Mouse (Mus musculus) stomach, postnatal 0 days (tissue): ENCODE data around the gene Qrfp.

Source experiments
- CTCF ChIP-seq: IDR thresholded peaks from 2 replicates; pipeline ENCODE4 v1.5.1; 2016; ENCODE audit warnings: antibody characterized with exemption, low read depth, mild to moderate bottlenecking, moderate library complexity
- EP300 ChIP-seq: optimal IDR thresholded peaks from 2 replicates; pipeline ENCODE3; 2016; ENCODE audit warnings: antibody characterized with exemption

DNA sequence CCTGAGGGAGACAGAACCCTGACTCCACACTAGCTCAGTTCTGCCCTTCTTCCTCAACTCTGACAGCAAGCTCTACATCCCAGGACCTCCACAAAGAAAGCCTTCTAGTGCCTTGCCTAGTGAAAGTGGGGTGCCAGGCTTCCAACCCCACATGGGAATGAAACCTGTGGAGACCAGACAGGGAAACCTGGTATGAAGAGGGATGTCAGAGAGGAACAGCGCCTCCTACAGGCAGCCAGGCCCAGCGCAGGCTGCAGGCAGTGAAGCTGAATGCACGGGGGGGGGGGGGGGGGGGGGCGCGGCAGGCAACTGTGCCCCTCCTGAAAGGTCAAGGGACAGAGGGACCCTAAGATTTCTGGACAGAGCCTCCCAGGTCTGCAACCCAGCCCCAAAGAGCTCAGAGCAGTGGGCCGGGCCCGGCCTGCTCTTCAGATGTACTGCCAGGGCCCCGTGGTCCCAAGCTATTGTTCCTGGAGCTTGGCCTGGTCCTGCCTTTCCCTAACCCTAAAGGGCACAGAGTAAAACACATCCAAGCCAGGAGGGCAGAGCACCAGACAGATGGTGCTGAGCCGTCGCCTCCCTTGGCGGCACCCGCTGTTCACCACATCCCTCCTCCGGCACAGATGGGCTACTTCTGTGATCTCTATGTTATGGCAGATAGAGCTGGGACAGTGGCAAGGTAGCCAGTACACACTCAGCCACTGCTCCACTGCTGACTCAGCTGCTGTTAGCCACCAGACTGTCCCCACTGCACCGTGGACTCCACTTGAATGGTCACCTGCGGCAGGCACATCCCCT, 13.8 kb upstream of the Qrfp start:
- TF ChIP-seq CTCF, result peak; percentile 69
- TF ChIP-seq EP300, result no peak
